Mouse (Mus musculus) small intestine, adult 2 months (tissue): ENCODE results near the gene Pla2g6. TPM values are rescaled to one million over a fixed set of nuclear protein-coding genes. Genes with fewer than 3 reads are reported as not detected.

ENCODE experiments used
- H3K27ac ChIP-seq: fragments of 200-500 bp; 2 replicates; pipeline ENCODE4 v1.5.1; 2012; ENCODE audit warnings: low read depth, low read length, control low read depth, inconsistent platforms; ENCODE audit not compliant: insufficient read depth
- H3K27me3 ChIP-seq: fragments of 200-500 bp; 2 replicates; pipeline ENCODE4 v1.6.1; 2012; ENCODE audit warnings: mild to moderate bottlenecking, moderate library complexity, low read length, inconsistent platforms; ENCODE audit not compliant: control insufficient read depth, insufficient read depth
- H3K36me3 ChIP-seq: fragments of 200-500 bp; 2 replicates; pipeline ENCODE4 v1.6.1; 2012; ENCODE audit warnings: mild to moderate bottlenecking, low read length, control low read depth, inconsistent platforms; ENCODE audit not compliant: control insufficient read depth, insufficient read depth
- H3K4me1 ChIP-seq: fragments of 200-500 bp; 2 replicates; pipeline ENCODE4 v1.6.1; 2012; ENCODE audit warnings: low read length, inconsistent platforms, mixed read lengths; ENCODE audit not compliant: control insufficient read depth, insufficient read depth, insufficient read length
- H3K4me3 ChIP-seq: fragments of 200-500 bp; 2 replicates; pipeline ENCODE4 v1.5.1; 2012; ENCODE audit warnings: low read depth, mild to moderate bottlenecking, control low read depth, inconsistent platforms, low read length, moderate library complexity
- CTCF ChIP-seq: fragments of 200-500 bp; IDR thresholded peaks from 2 replicates; pipeline ENCODE4 v1.5.1; 2012; ENCODE audit warnings: low read depth, mild to moderate bottlenecking, control low read depth, inconsistent platforms, low read length, moderate library complexity, mixed read lengths; ENCODE audit not compliant: insufficient replicate concordance, insufficient read length; ENCODE audit errors: extremely low read depth
- POLR2A ChIP-seq: fragments of 200-500 bp; IDR thresholded peaks from 2 replicates; pipeline ENCODE4 v1.6.1; 2012; ENCODE audit warnings: low read depth, mild to moderate bottlenecking, control low read depth, inconsistent platforms, low read length, moderate library complexity
- WGBS: fragments of 180-500 bp; shearing (Covaris S2); methylation state at CpG from one replicate; pipeline ENCODE4 v1.1.7; 2018; 5-methylcytosine and 5-hydroxymethylcytosine counted together
- polyA plus RNA-seq: library from polyadenylated mRNA; depleted of rRNA; stranded (reverse); fragments of >200 nt; gene quantifications from 2 replicates; pipeline ENCODE4 v1.2.3, GENCODE M21; 2012

The Pla2g6 gene
- polyA plus RNA-seq, 1 experiment = 40.2 TPM

GRCm38 (mm10) chr15:79251168-79251567, 77.0 kb downstream of the Pla2g6 start:
- 63% methylated on average over 7 of the region's 7 CpGs for WGBS
- H3K27me3 ChIP-seq = 0 out of 2 replicates have a peak, but pooled peaks cover 3% of the 10 kb centered on the region
- peaks cover 15% of the 10 kb centered on the region for H3K4me1 ChIP-seq
- no peak for TF ChIP-seq POLR2A
- TF ChIP-seq CTCF = no peak; the same call in 1 of the 2 replicates
- no peak overlapping the region for H3K27ac ChIP-seq
- no peak overlapping the region for H3K4me3 ChIP-seq
- peaks cover 20% of the 10 kb centered on the region for H3K36me3 ChIP-seq

DNA sequence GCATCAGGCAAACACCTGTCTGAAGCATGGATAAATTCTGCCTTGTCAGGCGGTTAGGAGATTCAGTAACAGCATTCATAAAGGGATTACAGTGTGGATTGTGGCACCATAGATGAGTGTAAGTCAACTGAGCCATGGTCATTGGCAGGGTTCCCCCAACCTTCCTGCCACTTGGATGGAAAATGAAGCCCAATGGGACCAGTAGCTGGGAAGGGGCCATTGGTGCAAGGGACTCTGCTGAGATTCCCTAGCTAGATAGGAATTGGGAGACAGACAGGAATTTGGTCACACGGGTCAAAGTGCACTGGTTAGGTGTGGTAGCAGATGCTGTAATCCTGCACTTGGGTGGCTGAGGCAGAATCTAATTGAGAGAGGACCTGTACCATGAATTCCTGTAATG, 78.0 kb downstream of the Pla2g6 start:
- peaks cover 23% of the 10 kb centered on the region for H3K36me3 ChIP-seq
- H3K4me1 ChIP-seq = peaks cover 15% of the 10 kb centered on the region
- no peak overlapping the region for H3K4me3 ChIP-seq
- no peak for TF ChIP-seq POLR2A
- TF ChIP-seq CTCF = no peak
- no peak overlapping the region for H3K27ac ChIP-seq
- H3K27me3 ChIP-seq = 0 out of 2 replicates have a peak, but pooled peaks cover 3% of the 10 kb centered on the region
- WGBS = 60% methylated on average over 2 of the region's 2 CpGs

GRCm38 (mm10) chr15:79245321-79245720, 82.9 kb downstream of the Pla2g6 start:
- peaks cover 3% of the 10 kb centered on the region for H3K4me1 ChIP-seq
- no peak overlapping the region for H3K27ac ChIP-seq
- H3K36me3 ChIP-seq = peaks cover 38% of the 10 kb centered on the region
- TF ChIP-seq CTCF = no peak
- no peak for TF ChIP-seq POLR2A
- 82% methylated on average over 3 of the region's 3 CpGs for WGBS
- no peaks in the 10 kb centered on the region for H3K27me3 ChIP-seq
- H3K4me3 ChIP-seq = no peak overlapping the region

- no peaks in the 10 kb centered on the region for H3K27me3 ChIP-seq
- H3K36me3 ChIP-seq = peaks cover 39% of the 10 kb centered on the region
- no peak overlapping the region for H3K27ac ChIP-seq
- 75% methylated on average over 7 of the region's 7 CpGs for WGBS
- TF ChIP-seq POLR2A (no peak), CTCF (no peak)
- H3K4me3 ChIP-seq = no peak overlapping the region
- H3K4me1 ChIP-seq = no peaks in the 10 kb centered on the region; the same call in 1 of the 2 replicates
Measured at GRCm38 (mm10) chr15:79244071-79244893, 83.9 kb downstream of the Pla2g6 start.

GRCm38 (mm10) chr15:79243234-79244042, 84.8 kb downstream of the Pla2g6 start:
- Histone ChIP-seq H3K27me3 (no peaks in the 10 kb centered on the region), H3K4me1 (no peaks in the 10 kb centered on the region; the same call in 1 of the 2 replicates), H3K27ac (no peak overlapping the region), H3K36me3 (peaks cover 39% of the 10 kb centered on the region), H3K4me3 (no peak overlapping the region)
- 22% methylated on average over 10 of the region's 10 CpGs for WGBS
- TF ChIP-seq CTCF (peak; percentile 99), POLR2A (no peak)

GRCm38 (mm10) chr15:79242574-79243233, 85.5 kb downstream of the Pla2g6 start:
- Histone ChIP-seq H3K27ac (no peak overlapping the region), H3K27me3 (no peaks in the 10 kb centered on the region), H3K4me1 (no peaks in the 10 kb centered on the region; the same call in 1 of the 2 replicates), H3K36me3 (peaks cover 38% of the 10 kb centered on the region), H3K4me3 (no peak overlapping the region)
- no peak for TF ChIP-seq CTCF
- TF ChIP-seq POLR2A = no peak
- 57% methylated on average over 13 of the region's 13 CpGs for WGBS
